Mouse (Mus musculus) CD4-positive, CD25-positive, alpha-beta regulatory T cell, adult 2 months (primary cell): ENCODE data around the gene Nrxn2.

ENCODE experiments used
- DNase-seq: peaks from one replicate; pipeline ENCODE4 v3.0.0-alpha.2; 2012; ENCODE audit warnings: low read depth, low spot score

The Nrxn2 gene

DNA sequence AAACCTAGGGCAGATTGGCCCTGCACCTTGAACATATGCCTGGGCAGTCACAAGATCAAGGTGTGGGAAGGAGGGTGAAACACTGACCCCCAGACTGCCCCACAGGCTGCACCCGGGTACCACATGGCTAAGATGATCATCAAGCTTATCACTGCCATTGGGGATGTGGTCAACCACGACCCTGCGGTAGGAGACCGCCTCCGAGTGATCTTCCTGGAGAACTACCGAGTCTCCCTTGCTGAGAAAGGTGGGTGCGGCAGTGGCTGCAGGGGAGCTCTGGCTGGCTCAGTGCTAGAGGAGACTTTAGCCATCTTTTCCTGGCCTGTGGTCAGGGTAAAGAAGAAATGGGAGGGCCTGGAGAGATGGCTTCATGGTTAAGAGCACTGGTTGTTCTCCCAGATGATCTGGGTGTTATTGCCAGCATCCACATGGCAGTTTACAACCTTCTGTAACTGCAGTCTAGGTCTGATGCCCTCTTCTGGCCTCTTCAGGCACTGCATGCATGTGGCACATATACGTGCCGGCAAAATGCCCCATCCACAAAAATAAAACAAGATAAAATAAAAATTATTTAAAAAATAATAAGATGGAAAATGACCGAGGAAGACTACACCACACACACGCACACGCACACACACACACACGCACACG, 25.7 kb upstream of the Nrxn2 start:
- peak; percentile 60 for DNase-seq

DNA sequence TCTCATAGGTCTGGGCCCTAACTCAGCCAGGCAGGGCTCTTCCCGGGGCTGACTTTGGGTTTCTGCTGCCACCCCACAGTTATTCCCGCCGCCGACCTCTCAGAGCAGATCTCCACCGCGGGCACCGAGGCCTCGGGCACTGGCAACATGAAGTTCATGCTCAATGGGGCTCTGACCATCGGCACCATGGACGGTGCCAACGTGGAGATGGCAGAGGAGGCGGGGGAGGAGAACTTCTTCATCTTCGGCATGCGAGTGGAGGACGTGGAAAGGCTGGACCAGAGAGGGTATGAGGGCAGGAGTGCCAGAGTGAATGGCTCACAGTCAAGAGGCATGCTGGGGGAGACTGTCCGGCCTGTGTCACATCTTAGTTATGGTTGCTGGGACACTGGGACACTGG, 24.9 kb upstream of the Nrxn2 start:
- DNase-seq = no peak

DNA sequence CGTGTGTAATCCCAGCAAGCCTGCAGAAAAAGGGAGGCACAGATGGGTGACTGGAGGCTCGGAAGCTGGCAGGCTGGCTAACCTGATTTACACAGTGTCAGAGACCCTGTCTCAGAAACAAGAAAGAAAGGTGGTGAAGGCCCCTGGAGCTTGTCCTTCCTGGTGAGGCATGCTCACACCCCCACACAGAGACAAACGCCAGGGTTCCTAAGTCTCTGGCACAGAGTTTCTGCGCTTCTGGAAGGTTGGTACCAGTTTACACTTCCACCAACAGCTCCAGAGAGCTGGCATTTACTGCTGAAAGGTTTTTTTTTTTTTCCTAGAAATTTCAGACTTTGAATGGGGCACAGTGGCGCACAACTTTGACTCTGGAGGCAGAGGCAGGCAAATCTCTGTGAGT, 22.3 kb upstream of the Nrxn2 start:
- no peak for DNase-seq

DNA sequence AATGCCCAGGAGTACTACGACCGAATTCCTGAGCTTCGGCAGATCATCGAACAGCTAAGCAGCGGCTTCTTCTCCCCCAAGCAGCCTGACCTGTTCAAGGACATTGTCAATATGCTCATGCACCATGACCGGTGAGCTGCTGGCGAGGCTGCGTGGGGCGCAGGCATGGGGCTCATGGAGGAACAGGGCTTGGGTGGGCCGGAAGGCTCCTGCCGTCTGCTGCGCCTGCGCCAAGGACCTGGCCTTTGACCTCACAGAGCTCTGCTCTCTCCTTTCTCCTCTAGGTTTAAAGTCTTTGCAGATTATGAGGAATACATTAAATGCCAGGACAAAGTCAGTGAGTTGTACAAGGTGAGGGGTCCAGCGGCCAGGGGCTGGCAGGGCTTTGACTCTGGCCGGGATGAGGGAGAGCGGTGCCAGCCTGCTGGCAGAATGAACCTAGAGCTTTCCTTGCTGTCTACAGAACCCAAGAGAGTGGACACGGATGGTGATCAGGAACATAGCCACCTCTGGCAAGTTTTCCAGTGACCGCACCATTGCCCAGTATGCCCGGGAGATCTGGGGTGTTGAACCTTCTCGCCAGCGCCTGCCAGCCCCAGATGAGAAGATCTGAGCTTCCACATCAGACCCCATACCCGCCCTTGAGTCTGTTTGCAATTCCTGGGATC, 20.8 kb upstream of the Nrxn2 start:
- DNase-seq = no peak

DNA sequence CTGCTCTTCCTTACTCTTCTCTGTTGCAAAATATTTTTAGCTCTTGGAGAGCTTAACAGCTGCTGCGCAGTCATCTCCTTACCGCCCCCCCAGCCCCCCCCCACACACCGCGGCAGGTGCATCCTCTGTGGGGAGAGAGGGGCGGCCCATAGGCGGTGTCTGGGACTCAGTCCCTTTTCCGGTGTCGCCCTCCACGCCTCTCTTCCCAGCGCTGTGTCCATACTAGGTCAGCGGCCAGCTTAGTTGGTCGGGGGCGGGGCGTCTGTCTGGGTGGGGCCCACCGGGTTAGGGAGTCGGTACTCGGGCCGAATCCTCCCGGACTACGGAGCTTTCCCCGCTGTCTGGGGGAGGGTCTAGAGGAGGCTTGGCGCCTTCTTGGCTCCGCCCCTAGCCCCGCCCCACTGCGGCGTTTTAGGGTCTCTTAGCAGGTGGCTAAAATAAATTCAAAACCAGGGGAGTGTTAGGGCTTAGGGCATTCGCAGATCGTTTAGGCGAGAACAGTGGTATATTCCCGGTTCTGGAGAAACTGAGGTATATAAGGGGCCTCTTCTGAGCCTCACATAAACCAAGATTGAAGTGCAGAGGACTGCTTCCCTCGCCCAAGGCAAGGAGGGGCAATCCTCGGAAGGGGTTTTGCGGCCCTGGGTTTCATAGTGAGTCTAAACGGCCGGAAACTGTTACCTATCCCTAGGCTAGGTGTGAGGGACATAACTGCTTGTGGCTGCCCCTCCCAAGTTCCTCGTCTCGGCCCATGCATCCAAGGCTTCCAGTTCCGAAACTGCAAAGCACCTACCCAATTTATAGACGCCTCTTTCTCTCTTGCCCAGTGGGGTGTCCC, 19.9 kb upstream of the Nrxn2 start:
- peak; percentile 81 for DNase-seq

DNA sequence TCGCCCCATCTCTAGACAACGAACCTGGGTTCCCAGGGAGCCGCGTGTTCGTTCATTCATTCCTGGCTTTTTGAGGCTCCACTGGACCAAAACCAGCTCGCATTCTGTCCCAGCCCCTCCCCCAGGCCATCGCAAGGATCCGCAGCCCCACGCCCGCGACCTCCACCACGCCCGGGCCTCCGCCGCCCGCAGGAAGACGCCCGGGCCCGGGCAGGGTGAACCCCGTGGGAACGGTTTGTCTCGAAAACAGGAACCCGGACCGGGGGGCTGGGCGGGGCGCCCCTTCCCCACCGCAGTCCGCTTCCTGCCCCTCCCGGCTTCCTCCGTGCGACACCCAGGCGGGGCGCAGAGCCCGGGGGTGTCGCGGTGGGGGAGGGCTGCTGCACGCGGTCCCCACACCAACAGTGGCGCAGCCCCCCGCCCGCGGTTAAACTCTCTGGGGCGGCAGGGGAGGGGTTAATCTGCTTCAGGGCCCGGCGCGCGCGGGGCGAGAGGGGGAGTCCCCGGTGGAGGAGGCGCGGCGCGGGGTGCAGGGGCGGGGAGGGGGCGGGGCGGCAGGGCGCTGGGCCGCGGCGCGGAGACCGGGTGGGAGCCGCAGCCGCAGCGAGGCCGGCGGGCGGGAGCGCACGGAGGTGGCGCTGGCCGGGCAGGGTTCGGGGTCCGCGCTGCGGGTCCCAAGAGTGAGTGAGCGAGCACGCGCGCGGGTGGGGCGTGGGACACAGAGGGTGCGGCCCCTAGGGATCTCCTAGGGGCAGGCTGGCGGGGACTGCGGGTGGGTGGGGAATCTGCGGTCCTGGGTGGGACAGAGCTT, 19.0 kb upstream of the Nrxn2 start, which contains the start of gene Rasgrp2:
TSS of gene Rasgrp2 (plus strand) at position 56 of the 811 bp plus-strand sequence.
- peak; percentile 93 for DNase-seq

DNA sequence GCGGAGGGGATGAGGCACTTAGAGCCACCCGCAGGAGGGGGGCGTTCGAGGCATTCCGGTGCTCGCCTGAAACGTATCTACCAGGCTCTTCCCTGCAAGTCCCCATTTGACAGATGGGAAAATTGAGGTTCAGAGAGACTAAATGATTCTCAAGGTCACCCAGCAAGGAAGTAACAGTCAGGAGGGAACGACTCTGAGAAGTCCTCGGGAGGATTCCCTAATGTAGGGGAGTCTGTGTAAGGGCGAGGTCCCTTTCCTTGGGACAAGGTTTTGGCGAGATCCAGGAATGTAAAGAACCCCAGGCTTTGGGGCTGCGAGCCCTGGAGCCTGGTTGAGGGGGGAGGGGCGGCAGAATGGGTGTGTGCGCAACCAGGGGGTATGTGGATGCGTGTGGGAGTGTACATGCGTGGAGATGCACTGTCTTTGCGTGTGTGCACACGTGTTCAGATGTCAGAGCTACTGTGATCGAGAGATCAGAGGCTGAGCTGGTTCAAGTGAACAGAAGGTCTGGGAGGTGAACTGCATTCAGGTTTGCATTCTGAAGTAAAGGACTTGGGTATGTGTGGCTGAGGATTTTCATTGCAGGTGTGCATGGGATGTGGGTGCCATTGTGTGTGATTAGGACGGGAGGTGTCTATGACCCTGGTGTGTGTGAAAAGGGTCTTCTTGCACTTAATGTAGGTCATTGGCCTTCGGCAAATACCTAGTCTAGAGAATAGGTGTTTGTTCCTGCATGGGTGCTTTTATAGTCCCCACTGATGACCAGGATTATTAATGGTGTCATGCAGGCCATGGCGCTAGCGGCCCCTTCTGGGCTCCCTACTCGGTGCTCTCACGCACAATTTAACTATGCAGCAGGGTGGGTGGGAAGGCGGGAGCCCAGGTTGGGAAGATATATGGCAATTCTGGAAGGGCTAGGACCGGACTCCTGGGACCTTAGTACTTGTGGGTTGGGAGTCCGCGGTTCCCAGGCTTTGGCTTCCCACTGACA, 18.1 kb upstream of the Nrxn2 start:
- peak; percentile 86 for DNase-seq

DNA sequence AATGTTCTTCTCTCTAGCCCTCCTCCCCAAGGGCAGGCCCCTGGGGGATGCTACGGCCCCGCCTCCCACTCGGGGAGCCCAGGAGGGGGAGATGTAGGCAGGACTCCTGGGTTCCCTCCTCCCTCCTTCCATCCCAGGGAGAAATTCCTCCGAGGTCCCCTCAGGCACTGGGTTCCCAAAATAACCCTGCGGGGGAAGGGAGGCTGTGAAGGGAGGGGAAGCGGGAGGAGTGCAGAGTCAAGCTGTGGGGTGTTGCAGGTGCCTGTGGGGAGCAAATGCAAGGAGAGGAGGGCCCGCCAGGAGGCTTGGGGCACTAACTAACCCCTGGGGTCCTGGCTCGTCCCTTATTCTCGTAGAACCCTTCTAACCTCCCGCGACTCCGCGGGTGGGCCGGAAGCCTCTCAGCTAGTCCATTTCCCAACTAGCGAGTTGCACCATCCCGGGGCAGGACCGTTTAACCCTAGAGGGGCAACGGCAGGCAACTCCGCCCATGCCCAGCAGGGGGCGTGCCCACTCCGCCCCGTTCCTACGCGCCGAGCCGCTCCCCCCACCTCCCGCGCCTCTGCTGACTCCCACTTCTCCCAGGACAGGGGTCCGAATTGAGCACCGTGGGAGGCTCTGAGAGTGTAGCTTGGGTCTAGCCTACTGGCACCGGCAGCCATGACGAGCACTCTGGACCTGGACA, 17.3 kb upstream of the Nrxn2 start:
- DNase-seq = peak; percentile 88

DNA sequence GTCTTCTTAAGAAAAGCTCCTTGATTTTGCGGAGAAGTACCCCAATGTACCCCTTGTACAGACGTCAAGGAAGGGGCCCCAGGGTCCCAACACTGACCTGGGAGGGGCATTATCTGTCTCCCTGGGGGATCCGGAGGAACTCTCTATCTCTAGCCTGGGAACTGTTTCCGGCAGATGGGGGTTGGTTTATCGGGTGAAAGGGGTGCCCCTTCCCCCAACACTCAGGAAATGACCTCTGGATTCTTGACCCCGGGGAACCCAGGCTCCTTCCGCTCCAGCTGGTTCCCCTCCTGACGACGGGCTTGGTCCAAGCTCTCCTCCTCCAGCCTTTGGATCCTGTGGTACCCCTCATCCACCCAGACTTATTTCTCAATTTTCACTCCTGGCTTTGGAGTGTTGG, 16.6 kb upstream of the Nrxn2 start:
- no peak for DNase-seq

DNA sequence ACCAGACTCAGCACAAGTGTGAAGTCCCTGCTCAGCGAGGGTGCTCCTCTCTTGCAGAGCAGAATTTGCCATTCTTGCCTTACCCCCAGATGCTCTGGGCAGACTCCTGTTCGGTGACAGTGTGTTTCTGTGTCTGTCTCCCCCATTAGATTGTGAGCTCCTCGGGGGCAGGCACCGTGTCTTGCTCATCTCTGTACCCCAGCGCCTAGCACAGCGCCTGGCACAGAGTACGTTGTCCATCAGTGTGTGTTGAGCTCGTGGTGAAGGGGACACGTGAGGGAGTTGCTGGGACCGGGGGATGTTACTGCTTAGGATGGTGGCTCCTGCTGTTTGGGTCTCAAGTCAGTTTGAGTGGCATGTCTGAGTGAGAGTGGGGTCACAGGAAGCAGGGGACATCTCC, 14.7 kb upstream of the Nrxn2 start:
- DNase-seq = no peak

DNA sequence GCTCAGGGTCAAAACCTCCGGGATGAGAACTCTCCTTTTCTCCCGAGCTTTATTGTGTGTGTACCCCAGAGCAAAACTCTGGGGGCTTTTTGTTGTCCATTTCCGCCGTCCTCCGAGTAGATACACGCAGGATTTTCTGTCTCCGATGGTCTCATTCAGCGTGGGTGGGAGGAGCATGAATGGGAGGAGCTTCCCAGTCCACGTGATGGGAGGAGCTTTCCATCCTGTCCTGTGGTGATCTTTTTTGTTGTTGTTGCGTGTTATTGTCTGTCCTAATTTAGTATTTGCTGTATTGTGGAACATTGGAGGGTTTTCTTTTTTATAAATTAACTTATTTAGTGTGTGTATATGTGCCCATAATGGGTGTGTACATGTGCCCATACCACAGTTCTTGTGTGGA, 13.1 kb upstream of the Nrxn2 start:
- DNase-seq = no peak

DNA sequence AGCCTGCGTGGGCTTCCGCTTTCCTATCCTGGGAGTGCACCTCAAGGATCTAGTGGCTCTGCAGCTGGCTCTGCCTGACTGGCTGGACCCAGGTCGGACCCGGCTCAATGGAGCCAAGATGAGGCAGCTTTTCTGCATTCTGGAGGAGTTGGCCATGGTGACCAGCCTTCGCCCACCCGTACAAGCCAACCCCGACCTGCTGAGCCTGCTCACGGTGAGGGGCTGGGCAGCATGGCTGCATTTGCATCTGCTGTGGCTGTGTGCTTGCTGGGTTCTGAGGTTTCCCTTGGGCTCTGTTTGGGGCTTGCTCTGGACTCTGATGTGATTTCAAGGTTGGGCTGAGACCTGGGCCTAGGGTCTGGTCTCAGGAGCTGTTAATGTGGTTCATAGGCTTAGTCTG, 11.4 kb upstream of the Nrxn2 start:
- DNase-seq = no peak

DNA sequence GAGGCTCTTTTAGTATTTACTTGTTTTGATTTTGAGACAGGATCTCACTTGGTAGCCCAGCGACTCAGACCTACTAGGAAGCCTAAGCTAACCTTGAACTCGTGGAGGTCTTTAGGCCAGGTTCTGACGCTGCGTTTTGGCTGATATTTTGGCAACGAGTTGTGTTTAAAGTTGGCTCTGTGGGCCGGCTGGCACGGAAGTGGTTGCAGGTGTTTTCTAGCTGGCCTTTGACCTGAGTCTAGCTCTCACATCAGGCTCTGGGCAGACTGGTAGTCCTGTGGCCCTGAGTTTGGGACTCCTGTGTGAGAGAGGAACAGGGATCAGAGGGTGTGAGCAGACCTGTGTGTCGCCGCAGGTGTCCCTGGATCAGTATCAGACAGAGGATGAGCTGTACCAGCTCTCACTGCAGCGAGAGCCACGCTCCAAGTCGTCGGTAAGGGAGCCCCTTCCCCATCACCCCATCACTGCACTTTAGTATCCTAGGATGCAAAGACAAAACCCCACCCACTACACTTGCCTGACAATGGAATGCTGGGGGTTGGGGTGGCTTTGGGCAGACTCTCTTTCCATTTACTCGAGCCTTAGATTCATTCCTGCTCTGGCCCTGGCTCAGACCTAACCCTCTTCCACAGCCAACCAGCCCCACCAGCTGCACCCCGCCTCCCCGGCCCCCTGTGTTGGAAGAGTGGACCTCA, 10.6 kb upstream of the Nrxn2 start:
- DNase-seq = no peak

DNA sequence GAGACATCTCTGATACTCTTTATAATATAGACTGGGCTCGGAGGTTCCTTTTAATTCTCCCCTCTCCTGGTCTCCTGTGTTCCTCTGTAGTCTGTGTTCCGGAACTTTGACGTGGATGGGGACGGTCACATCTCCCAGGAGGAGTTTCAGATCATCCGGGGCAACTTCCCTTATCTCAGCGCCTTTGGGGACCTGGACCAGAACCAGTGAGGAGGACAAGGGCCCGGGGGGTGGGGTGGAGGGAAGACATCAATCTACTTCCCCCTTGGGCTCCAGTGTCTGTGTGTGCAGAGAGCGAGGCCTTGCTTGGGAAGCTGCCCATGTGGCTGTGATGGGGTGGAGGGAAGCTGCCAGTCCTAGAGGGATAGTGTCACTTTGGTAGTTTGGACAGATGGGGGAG, 9.8 kb upstream of the Nrxn2 start:
- DNase-seq = no peak

DNA sequence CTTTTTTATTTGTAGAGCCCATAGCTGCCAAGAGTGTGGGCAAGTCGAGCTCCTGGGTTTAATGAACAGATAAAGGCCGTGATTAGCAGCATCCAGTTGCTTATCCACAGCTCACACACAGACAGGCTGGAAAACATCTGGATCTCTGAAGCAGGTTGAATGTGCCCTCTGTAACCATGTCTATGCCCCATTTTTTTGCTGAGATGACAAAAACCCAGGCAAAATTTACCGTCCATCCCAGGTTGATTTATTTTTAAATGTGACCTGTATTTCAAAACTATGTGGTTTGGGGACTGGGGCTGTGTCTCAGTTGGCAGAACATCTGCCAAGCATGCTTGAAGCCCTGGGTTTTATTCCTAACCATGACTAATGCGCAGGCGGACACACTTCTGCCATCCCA, 9.4 kb upstream of the Nrxn2 start:
- no peak for DNase-seq

DNA sequence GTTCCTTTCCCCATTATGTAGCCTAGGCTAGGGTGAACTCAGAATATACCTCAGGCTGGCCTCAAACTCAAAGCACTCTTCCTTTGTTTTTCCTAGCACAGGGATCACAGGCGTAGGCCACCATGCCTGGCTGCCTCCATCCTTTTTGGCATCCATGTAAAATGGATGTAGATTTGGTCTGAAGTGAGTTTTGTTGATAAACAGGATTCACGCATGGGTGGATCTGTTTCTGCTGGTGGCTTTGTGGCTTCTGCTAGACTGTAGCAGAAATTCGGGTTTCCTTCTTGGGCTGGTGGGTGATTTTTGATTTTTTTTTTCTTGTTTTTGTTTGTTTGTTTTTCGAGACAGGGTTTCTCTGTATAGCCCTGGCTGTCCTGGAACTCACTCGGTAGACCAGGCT, 8.6 kb upstream of the Nrxn2 start:
- no peak for DNase-seq

DNA sequence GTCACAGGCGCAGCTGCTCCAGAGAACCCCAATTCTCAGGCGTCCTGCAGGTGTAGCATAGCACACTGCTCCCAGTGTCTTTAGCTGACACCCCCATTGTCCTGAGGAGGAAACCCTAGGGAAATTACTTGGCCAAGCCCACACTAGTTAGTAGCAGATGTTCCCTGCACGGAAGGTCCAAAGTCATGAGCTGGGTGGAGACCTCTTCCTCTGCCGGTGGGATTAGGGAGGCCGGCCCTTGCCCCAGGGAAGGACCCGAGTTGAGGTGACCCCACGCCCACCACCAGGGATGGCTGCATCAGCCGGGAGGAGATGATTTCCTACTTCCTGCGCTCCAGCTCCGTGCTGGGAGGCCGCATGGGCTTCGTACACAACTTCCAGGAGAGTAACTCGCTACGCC, 5.7 kb upstream of the Nrxn2 start:
- DNase-seq = no peak

DNA sequence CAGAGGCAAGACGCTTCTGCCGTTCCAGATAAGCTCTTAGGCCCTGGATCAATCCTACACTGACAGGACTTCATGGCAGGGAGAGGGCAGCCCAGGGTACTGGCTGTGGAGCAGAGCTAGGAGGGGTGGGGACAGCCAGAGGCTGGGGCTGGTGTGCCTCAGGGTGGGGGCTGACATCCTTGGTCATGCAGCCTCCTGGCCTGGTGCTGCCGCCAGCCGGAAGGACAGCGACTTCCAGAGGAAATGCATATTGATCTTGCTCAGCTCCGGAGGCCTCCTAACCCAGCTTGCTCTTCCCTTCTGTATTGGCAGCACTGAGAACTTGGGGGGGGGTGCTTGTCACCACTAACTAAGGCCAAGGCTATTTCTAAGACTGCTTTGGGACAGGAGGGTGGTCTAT, 3.1 kb upstream of the Nrxn2 start:
- DNase-seq = no peak

DNA sequence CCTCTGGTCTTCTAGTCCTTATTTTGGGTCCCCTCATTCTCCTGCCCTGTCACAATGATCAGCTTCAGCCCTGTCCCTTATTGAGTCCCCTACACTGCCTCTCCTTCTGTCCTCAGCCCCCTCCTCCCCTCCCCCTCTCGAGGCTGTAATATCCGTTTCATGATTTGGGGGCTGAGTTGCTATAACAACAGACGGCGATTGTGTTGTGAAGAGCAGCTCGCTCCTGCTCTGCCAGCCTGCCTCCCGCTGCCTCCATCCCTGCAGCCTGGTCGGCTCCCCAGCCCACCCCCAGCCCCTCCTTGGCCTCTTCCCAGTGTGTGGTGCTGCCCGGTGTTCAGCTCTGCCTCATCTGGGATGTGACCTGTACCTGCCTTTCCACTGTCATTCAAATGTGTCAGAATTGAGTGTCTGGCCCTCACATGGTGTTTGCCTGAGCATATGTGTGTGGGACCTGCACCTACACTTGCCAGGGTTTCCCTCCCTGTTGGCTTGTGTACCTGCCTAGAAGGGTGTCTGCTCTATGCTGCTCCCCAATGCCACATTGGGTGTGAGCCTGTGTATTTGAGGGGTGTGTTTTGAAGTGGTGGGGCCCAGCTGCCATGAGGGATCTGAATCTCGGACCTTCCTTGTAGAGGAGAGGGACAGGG, 2.3 kb upstream of the Nrxn2 start:
- no peak for DNase-seq
